Comparison of ENCODE assay signal across 18 mouse cellular contexts in genomic region chr3:121474738-121475137, GRCm38 (mm10). TPM values are rescaled to one million over a fixed set of nuclear protein-coding genes. Genes with fewer than 3 reads are reported as not detected.
DNase-seq lines count a peak whose midpoint lies in the region; ATAC-seq and TF ChIP-seq lines count a peak whose summit lies in the region.
"Had no signal": no experiment of that assay in that cellular context is flagged by ENCODE, and none has a peak within 500 bp of the region (broad histone marks: within the 10 kb centered on the region; RNA-seq: fewer than 3 reads in every experiment).

No protein-coding gene starts in this region.

- no peaks in the 10 kb centered on the region for H3K27me3 ChIP-seq in myocyte (ENCODE audit: control insufficient read depth, insufficient read depth, insufficient read length)
- no peaks in the 10 kb centered on the region for H3K27me3 ChIP-seq in midbrain, embryonic 15.5 days (replicated peaks)
- H3K27me3 ChIP-seq: embryonic facial prominence, embryonic 12.5 days had no signal

- no peaks in the 10 kb centered on the region for H3K36me3 ChIP-seq in myocyte (ENCODE audit: control insufficient read depth, insufficient read depth)
- H3K36me3 ChIP-seq in midbrain, embryonic 15.5 days (replicated peaks) = no peaks in the 10 kb centered on the region
- H3K36me3 ChIP-seq: embryonic facial prominence, embryonic 12.5 days; hindbrain, embryonic 10.5 days had no signal

- no peaks in the 10 kb centered on the region for H3K79me2 ChIP-seq in myocyte (ENCODE audit: control insufficient read depth, insufficient read depth)

- peaks cover 2% of the 10 kb centered on the region; the same call in 1 of the 2 replicates for H3K4me1 ChIP-seq in midbrain, embryonic 15.5 days

- no peak overlapping the region for H3K9ac ChIP-seq in midbrain, embryonic 15.5 days
- H3K9ac ChIP-seq: embryonic facial prominence, embryonic 12.5 days; forebrain, embryonic 13.5 days had no signal

- TF ChIP-seq POLR2A in myocyte (IDR thresholded peaks at IDR 0.05; ENCODE audit: insufficient read length, low read depth) = no peak

- H3K4me3 ChIP-seq in myocyte = no peak overlapping the region
- no peak overlapping the region for H3K4me3 ChIP-seq in midbrain, embryonic 15.5 days
- H3K4me3 ChIP-seq: embryonic facial prominence, embryonic 12.5 days; forebrain, embryonic 13.5 days; hindbrain, embryonic 10.5 days; megakaryocyte, embryonic 14.5 days had no signal

- no peaks in the 10 kb centered on the region for H3K9me3 ChIP-seq in midbrain, embryonic 15.5 days
- H3K9me3 ChIP-seq: embryonic facial prominence, embryonic 12.5 days; forebrain, embryonic 13.5 days; hindbrain, embryonic 10.5 days; megakaryocyte, embryonic 14.5 days had no signal

- WGBS in midbrain, embryonic 15.5 days = 47% methylated on average over 3 of the region's 3 CpGs

- DNase-seq in 3134 (ENCODE audit: extremely low read depth, insufficient read length, low spot score) (peak; percentile 60), NIH3T3 (ENCODE audit: low read depth) (peak; percentile 67), liver (peak; percentile 37)
- no peak for DNase-seq in adrenal gland, postnatal 36 days
- DNase-seq in gastrocnemius, postnatal 4 days (ENCODE audit: low spot score in 2 of 2) = no peak
- DNase-seq in adrenal gland, postnatal 25 days = no peak
- DNase-seq: adrenal gland, postnatal 10 days; cerebellum, adult 8-10 months; lung, adult 2 months had no signal

- H3K4me2 ChIP-seq in myocyte (ENCODE audit: low read depth) = peak overlapping the region; percentile 66
- H3K4me2 ChIP-seq in midbrain, embryonic 15.5 days = no peak overlapping the region
- H3K4me2 ChIP-seq: embryonic facial prominence, embryonic 12.5 days; forebrain, embryonic 13.5 days had no signal

- no peak overlapping the region for H3ac ChIP-seq in myocyte (ENCODE audit: control insufficient read depth, insufficient read length)

- ATAC-seq in midbrain, embryonic 15.5 days (replicated peaks) = no peak
- ATAC-seq: forebrain, embryonic 13.5 days; intestine, postnatal 0 days had no signal

- H3K27ac ChIP-seq in midbrain, embryonic 15.5 days = no peak overlapping the region
- H3K27ac ChIP-seq: embryonic facial prominence, embryonic 12.5 days; forebrain, embryonic 13.5 days; hindbrain, embryonic 10.5 days had no signal

TF ChIP-seq in myocyte, 11 proteins besides CTCF, POLR2A, EP300 and RAD21:
- TF ChIP-seq POLR2AphosphoS2 (IDR thresholded peaks at IDR 0.05; ENCODE audit: insufficient read length, low read depth) = no peak
- TF ChIP-seq USF1 (IDR thresholded peaks at IDR 0.05; ENCODE audit: low read depth) = peak; percentile 96
- TF ChIP-seq MYOG (IDR thresholded peaks at IDR 0.05; ENCODE audit: control insufficient read depth in 1 of 3, insufficient read depth in 1 of 3, insufficient read length in 2 of 3, low read depth in 2 of 3) = peak in 2 of 3 experiments; percentile 38 to 87
- TF ChIP-seq MYOD1 (IDR thresholded peaks at IDR 0.05; ENCODE audit: control insufficient read depth in 1 of 3, insufficient read length in 2 of 3, low read depth in 2 of 3) = peak; percentile 50 to 76 (median 71)
- no peak for TF ChIP-seq E2F4 (IDR thresholded peaks at IDR 0.05; ENCODE audit: insufficient read depth)
- peak; percentile 55 for TF ChIP-seq TCF12 (IDR thresholded peaks at IDR 0.05; ENCODE audit: insufficient read depth, poor library complexity, severe bottlenecking)
- TF ChIP-seq SRF (IDR thresholded peaks at IDR 0.05; ENCODE audit: control insufficient read depth, insufficient read length, low read depth) = peak; percentile 93
- TF ChIP-seq TCF3 (IDR thresholded peaks at IDR 0.05; ENCODE audit: insufficient read length, low read depth) = no peak
- no peak for TF ChIP-seq MAX (IDR thresholded peaks at IDR 0.05; ENCODE audit: low read depth)
- TF ChIP-seq REST (IDR thresholded peaks at IDR 0.05; ENCODE audit: insufficient read depth, insufficient read length) = no peak
- TF ChIP-seq CEBPB (IDR thresholded peaks at IDR 0.05; ENCODE audit: insufficient read depth, poor library complexity, severe bottlenecking) = no peak

RNA-seq across cellular contexts. Expression of gene Cnn3, which starts 48.4 kb away (rescaled TPM):
- polyA plus RNA-seq in myocyte (2012; fragmentation: generic; extraction: Trizol) = 589 TPM
- total RNA-seq in adrenal gland, postnatal 36 days (2021) = 100 to 1,000 TPM; 284 to 529 TPM
- total RNA-seq in gastrocnemius, postnatal 4 days (2021) = 100 to 1,000 TPM; 194 to 214 TPM
- total RNA-seq in adrenal gland, postnatal 25 days (2021) = 220 and 297 TPM in 2 replicates
- polyA plus RNA-seq in midbrain, embryonic 15.5 days (2015; fragmentation: Nextera tagmentation; extraction: Ambion mirVana) = 369 and 402 TPM in 2 replicates

RNA-seq across cellular contexts. Expression of gene Slc44a3, which starts 57.5 kb away (rescaled TPM):
- polyA plus RNA-seq in myocyte (2012; fragmentation: generic; extraction: Trizol) = 2.3 TPM
- 10 to 100 TPM; 18.4 to 26.2 TPM for total RNA-seq in adrenal gland, postnatal 36 days (2021)
- total RNA-seq in gastrocnemius, postnatal 4 days (2021) = under 1 TPM; 0.76 to 0.88 TPM
- 24.0 and 25.1 TPM in 2 replicates for total RNA-seq in adrenal gland, postnatal 25 days (2021)
- 1.1 and 1.2 TPM in 2 replicates for polyA plus RNA-seq in midbrain, embryonic 15.5 days (2015; fragmentation: Nextera tagmentation; extraction: Ambion mirVana)
- total RNA-seq: gastrocnemius, adult 18-20 months; left cerebral cortex, postnatal 14 days had no signal

Comparison
In these comparisons a context has a peak if more than half of its experiments do, and no peak if none do; other contexts are left out.
1. DNase-seq: peak in 3134 (single experiment), NIH3T3 (single experiment) and liver (single experiment); none in adrenal gland, postnatal 36 days (0 of 2), gastrocnemius, postnatal 4 days (0 of 2) and adrenal gland, postnatal 25 days (single experiment).
2. RNA of gene Slc44a3, which starts 57.5 kb away (total RNA-seq): 18.4 to 26.2 TPM in adrenal gland, postnatal 36 days and 24.0 to 25.1 TPM in adrenal gland, postnatal 25 days; 0.76 to 0.88 TPM in gastrocnemius, postnatal 4 days; every median in the first group is over 10 times any median in the second.